Mouse (Mus musculus): ENCODE data around the gene Mob2. TPM values are rescaled to one million over a fixed set of nuclear protein-coding genes. Genes with fewer than 3 reads are reported as not detected.

The Mob2 gene
- total RNA-seq (2015) (25.5 and 34.4 TPM in 2 replicates), total RNA-seq (2017) (29.7 and 31.7 TPM in 2 replicates)

DNA sequence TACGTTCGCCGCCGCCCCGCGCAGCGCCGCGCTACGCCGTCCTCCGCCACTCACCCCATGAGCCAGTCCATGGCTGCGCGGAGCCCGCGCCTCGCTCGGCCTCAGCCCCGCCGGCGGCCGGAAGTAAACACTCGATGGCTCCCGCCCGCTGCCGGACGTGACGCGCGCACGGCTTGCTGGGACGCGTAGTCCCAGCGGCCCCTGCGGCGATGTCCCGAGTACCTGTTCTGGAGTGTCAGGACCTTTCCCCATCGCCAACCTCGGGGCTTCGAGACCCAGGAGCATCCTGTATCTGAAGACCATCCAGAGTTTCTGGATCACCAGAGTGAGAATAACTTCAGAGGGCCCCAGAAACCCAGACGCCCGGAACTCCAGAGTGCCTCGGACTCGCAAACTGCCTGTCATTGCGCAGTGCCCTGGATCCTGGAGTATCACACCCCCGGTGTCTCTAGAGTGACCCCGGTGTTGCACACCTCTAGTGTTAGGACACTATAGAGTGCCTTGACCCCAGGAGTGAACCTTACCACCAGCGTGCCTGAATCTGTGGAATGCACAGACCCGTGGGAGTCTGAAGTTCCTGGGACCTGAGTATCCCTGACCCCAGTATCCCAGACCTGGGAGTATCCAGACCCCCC is at the start of gene Mob2:
Gene Mob2 (minus strand): TSS at position 135 of the 635 bp plus-strand sequence.
- peak; percentile 88 for ATAC-seq (ENCODE audit: poor library complexity, severe bottlenecking)

GRCm38 (mm10) chr7:142104747-142105146 is 43.9 kb upstream of the Mob2 start:
- ATAC-seq (ENCODE audit: poor library complexity, severe bottlenecking) = no peak

GRCm38 (mm10) chr7:142097776-142098175 is 36.9 kb upstream of the Mob2 start:
- peak; percentile 89 for ATAC-seq (ENCODE audit: poor library complexity, severe bottlenecking)

- no peak for ATAC-seq (ENCODE audit: poor library complexity, severe bottlenecking)
These were observed 35.8 kb upstream of the Mob2 start for GRCm38 (mm10) chr7:142096701-142097100.

- peak; percentile 65 for ATAC-seq (ENCODE audit: poor library complexity, severe bottlenecking)
These were observed 34.5 kb upstream of the Mob2 start, which contains the start of gene Dusp8 for GRCm38 (mm10) chr7:142095183-142095931. Gene Dusp8, minus strand, starts transcription at chr7:142095843.

GRCm38 (mm10) chr7:142094301-142095143 is 33.7 kb upstream of the Mob2 start:
- ATAC-seq (ENCODE audit: poor library complexity, severe bottlenecking) = no peak

- no peak for ATAC-seq (ENCODE audit: poor library complexity, severe bottlenecking)
These were observed 32.9 kb upstream of the Mob2 start for GRCm38 (mm10) chr7:142093696-142094240.

DNA sequence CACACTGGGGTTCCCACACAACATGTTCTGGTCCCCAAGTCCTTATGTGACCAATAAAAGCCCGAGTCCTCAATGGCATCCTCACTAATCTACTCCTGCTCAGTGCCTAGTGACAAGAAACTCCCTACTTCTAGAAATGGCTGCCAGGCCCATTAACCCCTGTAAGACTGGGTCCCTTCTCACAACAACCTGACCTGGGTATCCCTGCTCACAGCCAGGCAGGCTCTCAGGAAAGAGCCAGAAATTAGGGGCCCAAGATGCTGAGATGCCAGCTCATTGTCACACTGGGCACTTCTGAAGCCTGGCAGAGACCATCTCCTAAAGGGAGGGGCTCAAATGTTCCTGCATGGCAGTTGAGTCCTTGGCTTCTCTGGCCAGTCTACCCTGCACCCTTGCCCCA is 32.1 kb upstream of the Mob2 start:
- ATAC-seq (ENCODE audit: poor library complexity, severe bottlenecking) = no peak

DNA sequence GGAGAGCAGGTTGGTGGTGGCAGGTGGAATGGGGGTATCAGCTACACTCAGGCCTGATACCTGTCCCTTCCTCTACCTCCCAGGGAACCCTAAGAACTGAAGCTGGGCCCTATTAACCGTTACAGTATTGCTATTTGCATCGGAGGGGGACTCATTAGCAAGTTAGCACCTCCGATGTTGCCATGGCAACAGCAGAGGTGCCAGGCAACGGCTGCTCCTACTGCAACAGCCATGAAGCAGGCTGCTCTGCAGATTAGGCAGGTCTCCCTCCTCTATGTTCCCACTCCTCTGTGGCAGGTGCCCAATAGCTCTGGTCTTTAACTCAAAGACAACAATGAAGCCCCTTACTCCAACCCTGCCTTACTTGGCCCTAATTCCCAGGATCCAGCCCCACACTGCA is 31.0 kb upstream of the Mob2 start:
- ATAC-seq (ENCODE audit: poor library complexity, severe bottlenecking) = no peak

DNA sequence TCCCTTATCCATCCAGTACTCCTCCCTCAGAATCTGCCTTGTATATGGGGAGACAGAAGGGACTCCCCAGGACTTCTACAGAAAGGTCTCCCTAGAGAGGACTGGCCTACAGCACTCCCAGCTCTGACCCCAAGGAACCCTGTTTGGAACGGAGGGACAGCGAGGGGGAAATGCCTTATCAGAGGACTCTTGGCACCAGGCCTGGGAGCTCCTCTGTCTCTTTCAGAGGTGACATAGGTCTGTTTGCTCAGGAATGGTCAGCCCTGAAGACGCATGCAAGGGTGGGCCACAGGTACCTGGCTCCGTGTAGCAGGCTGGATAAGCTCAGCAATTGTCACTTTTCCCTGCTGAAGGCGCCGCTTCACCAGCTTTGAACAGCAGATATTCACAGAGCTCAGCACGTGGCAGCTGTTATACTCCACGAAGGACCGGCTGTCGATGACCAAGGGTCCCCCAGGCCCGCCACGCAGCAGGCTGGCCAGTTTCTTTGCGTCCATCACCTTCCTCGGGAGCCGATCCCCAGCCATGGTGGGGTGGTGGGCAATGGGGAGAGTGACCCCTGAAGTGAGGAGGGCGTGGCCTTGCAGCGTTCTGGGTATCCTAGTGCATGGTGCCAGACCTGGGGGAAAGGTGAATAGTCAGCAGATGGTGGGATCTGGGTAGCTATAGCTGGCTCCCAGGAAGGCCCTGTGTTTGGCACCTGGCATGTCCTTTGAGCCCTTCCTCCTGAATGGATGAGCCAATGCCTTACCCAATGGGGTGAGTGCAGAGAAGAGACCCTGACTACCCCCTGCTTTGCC is 29.0 kb upstream of the Mob2 start:
- ATAC-seq (ENCODE audit: poor library complexity, severe bottlenecking) = no peak

DNA sequence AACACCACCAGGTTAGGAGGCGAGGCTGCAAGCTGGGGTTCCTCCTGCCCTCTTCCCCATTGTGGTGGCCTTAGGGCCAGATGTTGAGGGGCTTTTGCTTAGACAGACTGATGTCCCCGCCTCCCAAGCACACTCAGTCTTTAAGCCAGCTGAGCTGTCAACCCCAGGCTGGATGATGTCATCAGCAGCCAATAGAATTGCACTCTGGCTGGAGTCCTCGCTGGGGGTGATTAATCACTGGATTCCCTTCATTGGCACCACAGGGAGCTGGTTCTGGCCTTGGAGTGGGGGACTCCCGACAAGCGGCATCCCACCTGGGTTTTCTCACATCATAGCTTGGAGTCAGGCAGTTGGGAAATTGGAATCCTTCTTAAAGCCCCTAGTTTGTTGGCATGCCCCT is 28.0 kb upstream of the Mob2 start:
- ATAC-seq (ENCODE audit: poor library complexity, severe bottlenecking) = no peak

- peak; percentile 54 for ATAC-seq (ENCODE audit: poor library complexity, severe bottlenecking)
These were observed 26.3 kb upstream of the Mob2 start for GRCm38 (mm10) chr7:142087069-142087652.

GRCm38 (mm10) chr7:142086159-142086905 is 25.5 kb upstream of the Mob2 start:
- no peak for ATAC-seq (ENCODE audit: poor library complexity, severe bottlenecking)

DNA sequence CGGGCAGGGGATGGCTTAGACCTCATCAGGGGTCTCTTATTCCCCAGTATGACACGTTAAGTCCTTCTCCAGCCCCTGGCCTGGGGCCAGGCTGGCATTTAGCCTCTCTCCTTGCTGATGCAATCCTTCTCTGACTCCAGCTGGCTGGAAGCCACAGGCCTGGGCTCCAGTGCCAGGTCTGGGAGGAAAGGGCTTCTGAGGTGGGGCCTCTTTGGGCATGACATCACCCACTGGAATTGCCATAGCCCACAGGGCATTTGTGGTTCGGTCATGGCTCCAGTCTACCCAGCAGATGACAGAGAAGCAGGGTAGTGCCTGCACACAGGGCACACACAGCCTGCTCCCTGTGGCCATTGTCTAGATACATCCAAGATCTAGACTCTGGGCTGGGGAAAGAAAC is 24.0 kb upstream of the Mob2 start:
- ATAC-seq (ENCODE audit: poor library complexity, severe bottlenecking) = no peak

DNA sequence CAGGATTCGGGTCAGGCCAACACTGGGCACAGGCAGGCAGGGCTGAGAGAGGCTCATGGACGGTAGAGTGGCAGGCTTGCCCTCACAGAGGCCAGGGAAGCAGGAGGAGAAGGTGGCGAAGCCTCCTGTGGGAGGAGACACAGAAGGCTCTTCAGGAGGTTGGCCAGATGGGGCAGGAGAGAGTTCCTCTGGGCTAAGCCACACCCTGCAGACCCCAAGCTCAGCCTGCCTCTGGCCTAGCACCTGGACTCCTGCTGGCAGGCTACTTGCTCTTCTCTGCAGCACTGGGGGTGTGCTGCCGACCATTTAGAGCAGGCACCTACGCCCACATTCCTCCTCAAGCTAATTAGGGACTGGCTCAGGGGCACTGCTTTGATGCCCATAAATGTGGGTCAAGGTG is 23.5 kb upstream of the Mob2 start:
- no peak for ATAC-seq (ENCODE audit: poor library complexity, severe bottlenecking)

- no peak for ATAC-seq (ENCODE audit: poor library complexity, severe bottlenecking)
These were observed 22.9 kb upstream of the Mob2 start for GRCm38 (mm10) chr7:142083588-142084317.

DNA sequence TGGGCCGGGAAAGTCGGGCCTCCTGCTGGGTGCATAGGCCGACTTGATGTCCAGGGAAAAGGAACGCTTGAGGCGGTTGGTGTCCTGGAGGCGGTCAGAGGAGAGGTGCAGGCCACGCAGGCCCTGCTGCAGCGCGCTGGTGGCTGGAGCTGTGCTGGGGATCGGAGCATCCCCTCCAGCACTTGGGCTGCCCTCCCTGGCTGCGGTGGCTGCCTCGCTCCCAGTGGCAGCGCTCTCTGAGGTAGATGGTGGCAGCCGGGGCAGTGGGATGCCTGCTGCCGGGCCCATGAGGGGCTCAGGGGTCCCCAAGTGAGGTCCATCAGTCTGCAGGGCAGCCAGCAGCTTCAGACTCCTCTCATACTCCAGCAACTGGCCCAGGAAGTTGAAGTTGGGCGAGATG is 21.7 kb upstream of the Mob2 start:
- no peak for ATAC-seq (ENCODE audit: poor library complexity, severe bottlenecking)

DNA sequence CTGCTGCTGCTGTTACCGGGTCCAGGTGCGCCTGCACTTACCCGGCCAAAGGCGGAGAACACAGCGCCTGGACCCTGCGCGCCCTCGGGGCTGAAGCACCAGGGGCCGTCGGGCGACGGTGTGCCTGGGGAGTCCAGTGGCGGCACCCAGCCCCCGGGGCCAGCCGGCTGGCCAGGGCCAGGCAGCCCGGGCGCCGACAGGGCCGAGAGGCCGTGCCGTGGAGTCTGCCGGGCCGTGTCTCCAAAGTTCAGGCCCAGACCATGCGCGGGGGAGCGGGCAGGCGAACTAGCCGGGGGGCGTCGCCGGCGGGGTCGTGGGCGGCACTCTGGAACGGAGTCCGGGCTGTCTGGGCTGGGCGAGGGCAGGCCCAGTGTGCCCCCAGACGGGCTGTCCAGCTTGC is 21.3 kb upstream of the Mob2 start:
- ATAC-seq (ENCODE audit: poor library complexity, severe bottlenecking) = no peak

- no peak for ATAC-seq (ENCODE audit: poor library complexity, severe bottlenecking)
These were observed 20.9 kb upstream of the Mob2 start for GRCm38 (mm10) chr7:142081736-142082135.
